ENCODE assay signal across 17 mouse cellular contexts in genomic region chr8:124543272-124543671, GRCm38 (mm10). TPM values are rescaled to one million over a fixed set of nuclear protein-coding genes. Genes with fewer than 3 reads are reported as not detected.
DNase-seq lines count a peak whose midpoint lies in the region; ATAC-seq lines count a peak whose summit lies in the region.
"Had no signal": no experiment of that assay in that cellular context is flagged by ENCODE, and none has a peak within 500 bp of the region (broad histone marks: within the 10 kb centered on the region; RNA-seq: fewer than 3 reads in every experiment).

No protein-coding gene starts in this region.

- DNase-seq in cerebellum, adult 18-20 months: peak; percentile 31 to 43
- no peak for DNase-seq in cerebellum, adult 9-10 months
- DNase-seq in cerebellum, postnatal 14 days: peak; percentile 58 to 69
- no peak for DNase-seq in cerebellum, adult 11 months
- DNase-seq in cerebellum, postnatal 36 days: peak; percentile 38 to 46
- no peak for DNase-seq in cerebellum, postnatal 4 days (ENCODE audit: low spot score in 2 of 2)
- DNase-seq: adrenal gland, adult 2 months; adrenal gland, postnatal 10 days; adrenal gland, postnatal 25 days; forebrain, postnatal 0 days had no signal

- ATAC-seq in granulocyte monocyte progenitor cell, adult 5-6 weeks (replicated peaks; ENCODE audit: poor library complexity, severe bottlenecking): no peak
- ATAC-seq: forebrain, embryonic 13.5 days; forebrain, embryonic 15.5 days; forebrain, postnatal 0 days had no signal

RNA-seq across cellular contexts. Expression of gene Cog2, which starts 22.7 kb away (rescaled TPM):
- 18.9 and 22.5 TPM in 2 replicates for total RNA-seq in granulocyte monocyte progenitor cell, adult 5-6 weeks (2014; fragmentation: Nextera tagmentation)
- total RNA-seq in granulocyte monocyte progenitor cell, adult 5-6 weeks (2017): 22.5 and 25.8 TPM in 2 replicates

RNA-seq across cellular contexts. Expression of gene Agt, which starts 26.2 kb away (rescaled TPM):
- total RNA-seq in granulocyte monocyte progenitor cell, adult 5-6 weeks (2014; fragmentation: Nextera tagmentation): not detected in 2 replicates
- not detected in 2 replicates for total RNA-seq in granulocyte monocyte progenitor cell, adult 5-6 weeks (2017)
- total RNA-seq: ES-E14, MEL had no signal

RNA-seq across cellular contexts. Expression of gene Capn9, which starts 32.6 kb away (rescaled TPM):
- total RNA-seq in granulocyte monocyte progenitor cell, adult 5-6 weeks (2014; fragmentation: Nextera tagmentation): not detected in 2 replicates
- not detected in 2 replicates for total RNA-seq in granulocyte monocyte progenitor cell, adult 5-6 weeks (2017)
- total RNA-seq: ES-E14; forebrain, postnatal 0 days; gastrocnemius, adult 18-20 months; gastrocnemius, adult 8-10 months; MEL had no signal

Comparison
In these comparisons a context has a peak if more than half of its experiments do, and no peak if none do; other contexts are left out.
1. DNase-seq: peak in cerebellum, adult 18-20 months (2 of 2), cerebellum, postnatal 14 days (2 of 2) and cerebellum, postnatal 36 days (2 of 2); none in cerebellum, adult 9-10 months (single experiment), cerebellum, adult 11 months (single experiment) and cerebellum, postnatal 4 days (0 of 2).